Mouse (Mus musculus): ENCODE measurements around the gene Gm19684. TPM values are rescaled to one million over a fixed set of nuclear protein-coding genes. Genes with fewer than 3 reads are reported as not detected.
"Not testable (repeated sequence)": the region's sequence is repeated elsewhere in the genome, so short reads cannot be mapped to it uniquely, and the experiment has no call there.

Gm19684 gene
- polyA plus RNA-seq, 1 experiment from 2014 or later: not detected

DNA sequence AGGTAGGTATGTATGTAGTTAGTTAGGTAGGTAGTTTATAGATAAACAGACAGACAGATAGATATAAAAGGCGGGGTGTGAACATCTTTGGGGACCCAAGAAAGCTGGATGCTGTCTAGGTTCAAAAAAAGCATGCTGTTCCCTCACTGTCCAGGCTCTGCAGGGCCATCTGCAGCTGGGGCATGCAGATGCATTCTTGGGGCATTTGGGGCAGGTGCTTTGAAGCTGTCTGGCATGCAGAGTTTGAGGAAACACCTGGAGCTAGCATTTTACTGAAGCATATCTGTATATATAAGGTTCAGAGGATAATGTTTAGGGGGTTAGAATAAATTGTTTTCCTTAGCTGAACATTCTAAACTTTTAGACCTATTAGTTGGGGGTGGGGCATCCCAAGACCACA, 25.5 kb downstream of the Gm19684 start:
- peaks cover 40% of the 10 kb centered on the region for H3K27me3 ChIP-seq (ENCODE audit: control insufficient read depth, insufficient read depth, low read length)
- not testable (repeated sequence) for ATAC-seq (replicated peaks; ENCODE audit: insufficient number of reproducible peaks, low FRiP score, low TSS enrichment); H3K9me3 ChIP-seq (replicated peaks; ENCODE audit: control insufficient read depth, low read length); H3K27ac ChIP-seq (ENCODE audit: low read depth, low read length); H3K36me3 ChIP-seq (ENCODE audit: control insufficient read depth, insufficient read depth, low read length); H3K9ac ChIP-seq (ENCODE audit: low read depth, low read length); H3K4me2 ChIP-seq; H3K4me3 ChIP-seq (ENCODE audit: low read depth, low read length); H3K4me1 ChIP-seq (ENCODE audit: control insufficient read depth, insufficient read depth, low read length)
- WGBS (ENCODE audit: insufficient replicate concordance): 63% methylated on average over 1 of the region's 1 CpGs

DNA sequence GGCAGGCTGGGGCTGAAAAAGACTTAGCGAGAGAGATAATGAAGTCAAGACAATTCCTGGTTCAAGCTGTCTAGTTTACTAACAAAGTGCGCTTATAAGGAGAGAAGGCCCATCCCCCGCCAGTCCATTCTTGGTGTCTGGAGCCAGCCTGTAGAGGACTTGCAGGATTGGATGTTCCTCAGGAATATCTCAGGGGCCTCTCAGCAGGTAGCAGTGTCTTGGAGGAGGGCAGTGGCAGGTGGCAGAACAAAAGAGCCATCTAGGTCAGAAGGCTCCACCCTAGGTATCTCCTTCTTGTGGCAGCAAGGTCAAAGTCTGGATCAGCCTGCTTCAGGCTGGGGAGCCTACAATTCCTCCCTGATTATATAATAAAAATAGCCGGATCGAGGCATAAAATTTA, 27.0 kb downstream of the Gm19684 start:
- not testable (repeated sequence) for H3K9me3 ChIP-seq (replicated peaks; ENCODE audit: control insufficient read depth, low read length); ATAC-seq (replicated peaks; ENCODE audit: insufficient number of reproducible peaks, low FRiP score, low TSS enrichment); H3K36me3 ChIP-seq (ENCODE audit: control insufficient read depth, insufficient read depth, low read length); H3K27ac ChIP-seq (ENCODE audit: low read depth, low read length); H3K9ac ChIP-seq (ENCODE audit: low read depth, low read length); H3K4me1 ChIP-seq (ENCODE audit: control insufficient read depth, insufficient read depth, low read length); H3K4me2 ChIP-seq; H3K4me3 ChIP-seq (ENCODE audit: low read depth, low read length)
- H3K27me3 ChIP-seq (ENCODE audit: control insufficient read depth, insufficient read depth, low read length): peaks cover 29% of the 10 kb centered on the region
- 78% methylated on average over 5 of the region's 5 CpGs for WGBS (ENCODE audit: insufficient replicate concordance)

DNA sequence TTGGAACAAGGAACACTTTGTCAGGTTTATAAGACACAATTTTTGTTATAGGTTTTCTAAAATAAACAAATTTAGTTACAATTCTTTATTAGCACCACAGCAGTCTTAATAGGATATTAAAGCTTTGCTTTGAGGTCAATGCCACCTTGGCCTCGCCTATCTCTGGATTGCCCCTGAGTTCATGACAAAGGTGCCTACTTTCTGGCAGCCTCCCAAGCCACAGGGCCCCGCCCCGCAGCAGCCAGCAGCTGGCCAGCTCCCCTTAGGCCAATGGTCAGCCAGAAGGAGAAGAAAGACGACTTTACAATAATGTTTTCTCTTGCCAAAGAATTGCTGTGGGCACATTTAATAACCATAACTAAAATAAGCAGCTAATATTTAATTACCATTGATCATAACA, 29.7 kb downstream of the Gm19684 start:
- H3K27ac ChIP-seq (ENCODE audit: low read depth, low read length); H3K36me3 ChIP-seq (ENCODE audit: control insufficient read depth, insufficient read depth, low read length); ATAC-seq (replicated peaks; ENCODE audit: insufficient number of reproducible peaks, low FRiP score, low TSS enrichment); H3K4me3 ChIP-seq (ENCODE audit: low read depth, low read length); H3K4me1 ChIP-seq (ENCODE audit: control insufficient read depth, insufficient read depth, low read length); H3K9me3 ChIP-seq (replicated peaks; ENCODE audit: control insufficient read depth, low read length); H3K4me2 ChIP-seq; H3K9ac ChIP-seq (ENCODE audit: low read depth, low read length): not testable (repeated sequence)
- H3K27me3 ChIP-seq (ENCODE audit: control insufficient read depth, insufficient read depth, low read length): peaks cover 34% of the 10 kb centered on the region
- 49% methylated on average over 4 of the region's 4 CpGs for whole genome bisulfite sequencing (ENCODE audit: insufficient replicate concordance)

DNA sequence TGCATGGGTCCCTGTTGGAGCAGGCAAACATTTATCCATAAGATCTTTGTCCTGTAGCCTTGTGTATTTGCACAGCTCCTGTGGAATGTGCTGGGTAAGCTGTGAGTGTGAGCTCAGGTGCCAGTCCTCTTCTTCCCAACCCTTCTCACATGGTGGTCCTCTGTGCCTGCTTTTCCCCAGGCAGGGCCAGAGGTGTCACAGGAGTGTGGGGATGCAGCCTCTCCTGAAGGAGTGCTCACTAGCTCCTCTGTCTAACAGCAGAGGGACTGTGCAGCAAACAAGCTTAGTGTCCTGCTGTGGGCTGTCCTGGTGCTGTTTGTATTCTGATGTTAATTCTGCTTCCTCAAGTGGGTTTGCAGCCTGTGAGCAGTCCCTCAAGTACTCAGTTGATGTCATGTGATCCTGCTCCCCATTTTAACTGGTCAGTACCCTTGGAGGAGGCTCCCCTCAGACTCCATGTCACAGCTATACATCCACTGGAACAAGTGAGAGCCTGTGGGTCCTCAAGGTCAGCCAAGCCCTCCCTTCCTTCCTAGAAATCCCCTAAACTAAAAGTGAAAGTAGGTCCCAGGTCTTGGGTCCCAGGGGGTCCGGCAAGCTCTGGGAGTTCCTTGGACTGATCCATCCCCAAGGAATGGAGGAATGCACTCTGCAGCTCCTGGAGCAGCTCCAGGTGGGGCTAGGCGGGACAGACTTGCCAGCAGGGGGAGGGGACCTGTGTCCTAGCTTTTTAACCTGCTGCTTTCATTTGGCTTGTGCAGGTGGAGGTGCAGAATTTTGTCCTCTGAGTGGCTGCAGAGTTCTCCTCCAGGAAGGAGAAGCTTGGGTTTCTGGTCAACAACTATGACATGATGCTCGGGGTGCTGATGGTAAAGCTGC, 33.0 kb downstream of the Gm19684 start:
- 24% methylated on average over 3 of the region's 3 CpGs for WGBS (ENCODE audit: insufficient replicate concordance)
- Histone ChIP-seq H3K4me1 (ENCODE audit: control insufficient read depth, insufficient read depth, low read length) (no peaks in the 10 kb centered on the region), H3K9me3 (replicated peaks; ENCODE audit: control insufficient read depth, low read length) (no peaks in the 10 kb centered on the region), H3K4me2 (no peak overlapping the region), H3K27ac (ENCODE audit: low read depth, low read length) (no peak overlapping the region), H3K36me3 (ENCODE audit: control insufficient read depth, insufficient read depth, low read length) (no peaks in the 10 kb centered on the region), H3K4me3 (ENCODE audit: low read depth, low read length) (no peak overlapping the region), H3K9ac (ENCODE audit: low read depth, low read length) (no peak overlapping the region), H3K27me3 (ENCODE audit: control insufficient read depth, insufficient read depth, low read length) (peaks cover 40% of the 10 kb centered on the region)
- ATAC-seq (replicated peaks; ENCODE audit: insufficient number of reproducible peaks, low FRiP score, low TSS enrichment): no peak

DNA sequence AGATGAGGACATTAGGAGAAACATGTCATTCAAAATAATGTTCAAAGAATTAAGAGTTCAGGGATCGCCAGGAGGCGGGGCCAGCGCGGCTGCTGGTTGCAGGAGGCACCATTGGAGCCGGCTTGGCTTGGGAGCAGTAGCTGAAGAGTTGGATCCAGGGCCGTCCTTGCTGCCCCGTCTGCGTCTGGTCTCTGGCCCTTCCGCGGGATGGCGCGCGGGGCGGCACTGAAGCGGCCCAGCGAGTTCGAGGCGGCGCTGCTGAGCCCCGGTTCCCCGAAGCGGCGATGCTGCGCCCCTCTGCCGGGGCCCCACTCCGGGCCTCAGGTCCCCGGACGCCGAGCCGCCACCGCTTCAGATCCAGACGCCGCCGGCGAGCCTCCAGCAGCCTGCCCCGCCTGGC, 36.3 kb downstream of the Gm19684 start:
- H3K9me3 ChIP-seq (replicated peaks; ENCODE audit: control insufficient read depth, low read length); H3K9ac ChIP-seq (ENCODE audit: low read depth, low read length); ATAC-seq (replicated peaks; ENCODE audit: insufficient number of reproducible peaks, low FRiP score, low TSS enrichment); H3K36me3 ChIP-seq (ENCODE audit: control insufficient read depth, insufficient read depth, low read length); H3K4me1 ChIP-seq (ENCODE audit: control insufficient read depth, insufficient read depth, low read length); H3K27ac ChIP-seq (ENCODE audit: low read depth, low read length): not testable (repeated sequence)
- H3K4me2 ChIP-seq: peak overlapping the region; percentile 57
- peak overlapping the region; percentile 28 for H3K4me3 ChIP-seq (ENCODE audit: low read depth, low read length)
- peaks cover 63% of the 10 kb centered on the region for H3K27me3 ChIP-seq (ENCODE audit: control insufficient read depth, insufficient read depth, low read length)
- WGBS (ENCODE audit: insufficient replicate concordance): 0% methylated on average over 36 of the region's 36 CpGs

DNA sequence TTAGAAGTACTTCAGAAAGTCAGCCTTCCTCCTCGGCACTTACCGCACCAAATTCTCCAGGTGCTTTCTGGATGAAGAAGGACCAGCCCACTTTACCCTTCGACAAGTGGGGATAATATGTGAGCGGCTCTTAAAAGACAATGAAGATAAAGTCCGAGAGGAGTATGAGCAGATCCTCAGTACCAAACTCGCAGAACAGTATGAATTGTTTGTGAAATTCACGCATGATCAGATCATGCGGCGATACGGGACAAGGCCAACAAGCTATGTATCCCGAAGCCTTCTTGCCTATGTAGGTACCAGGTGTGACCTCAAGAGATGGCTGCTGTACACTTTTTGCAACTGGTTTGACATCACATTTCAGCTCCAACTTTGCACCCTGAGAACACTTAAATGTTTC, 36.8 kb downstream of the Gm19684 start:
- not testable (repeated sequence) for H3K36me3 ChIP-seq (ENCODE audit: control insufficient read depth, insufficient read depth, low read length); H3K27ac ChIP-seq (ENCODE audit: low read depth, low read length); ATAC-seq (replicated peaks; ENCODE audit: insufficient number of reproducible peaks, low FRiP score, low TSS enrichment); H3K9me3 ChIP-seq (replicated peaks; ENCODE audit: control insufficient read depth, low read length); H3K4me1 ChIP-seq (ENCODE audit: control insufficient read depth, insufficient read depth, low read length); H3K9ac ChIP-seq (ENCODE audit: low read depth, low read length)
- Histone ChIP-seq H3K4me3 (ENCODE audit: low read depth, low read length) (peak overlapping the region; percentile 28; the same call in 1 of the 2 replicates), H3K27me3 (ENCODE audit: control insufficient read depth, insufficient read depth, low read length) (peaks cover 63% of the 10 kb centered on the region), H3K4me2 (peak overlapping the region; percentile 57)
- WGBS (ENCODE audit: insufficient replicate concordance): 23% methylated on average over 11 of the region's 11 CpGs

DNA sequence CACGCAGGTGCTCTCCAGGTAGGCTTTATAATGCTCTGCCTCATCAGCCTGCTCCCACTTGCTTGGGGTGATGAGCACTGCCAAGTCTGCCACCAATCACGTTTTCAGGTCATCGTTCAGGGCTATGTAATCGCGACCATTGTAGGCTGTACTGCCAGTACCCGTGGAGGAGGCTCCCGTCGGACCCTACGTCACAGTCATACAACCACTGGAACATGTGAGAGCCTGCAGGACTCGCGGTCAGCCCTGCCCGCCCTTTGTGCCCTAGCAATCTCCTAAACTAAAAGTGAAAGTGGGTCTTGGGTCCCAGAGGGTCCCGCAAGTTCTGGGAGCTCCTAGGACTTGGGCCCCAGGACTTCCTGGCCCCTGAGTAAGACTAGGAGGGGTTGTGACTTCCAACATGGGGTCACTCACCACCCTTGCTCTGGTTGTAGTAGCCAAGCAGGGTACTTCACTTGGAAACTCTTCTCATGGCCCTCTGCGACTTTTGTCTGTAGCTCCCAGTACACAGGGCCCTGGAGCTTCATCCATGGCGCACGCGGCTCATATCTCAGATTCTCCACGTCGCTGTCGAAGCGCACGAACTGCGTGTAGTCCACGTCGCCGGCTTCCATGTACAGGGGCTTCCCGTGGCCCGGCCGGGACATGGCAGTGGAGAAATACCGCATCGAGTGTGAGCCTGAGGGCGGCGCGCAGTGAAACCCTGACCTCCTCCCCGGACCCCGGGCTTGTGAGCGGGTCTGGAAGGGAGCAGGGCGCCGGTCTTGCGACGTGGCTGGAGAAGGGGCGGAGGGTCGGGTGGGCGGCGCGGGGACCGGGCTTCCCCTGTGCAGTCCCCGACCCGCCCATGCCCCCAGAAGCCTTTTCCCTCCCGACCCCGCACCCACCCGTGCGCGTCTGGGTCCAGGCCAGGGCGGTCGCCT, 39.9 kb downstream of the Gm19684 start:
- ATAC-seq (replicated peaks; ENCODE audit: insufficient number of reproducible peaks, low FRiP score, low TSS enrichment): no peak
- 2% methylated on average over 54 of the region's 56 CpGs for WGBS (ENCODE audit: insufficient replicate concordance)
- no peak overlapping the region for H3K27ac ChIP-seq (ENCODE audit: low read depth, low read length)
- no peaks in the 10 kb centered on the region for H3K9me3 ChIP-seq (replicated peaks; ENCODE audit: control insufficient read depth, low read length)
- peaks cover 4% of the 10 kb centered on the region; the same call in 1 of the 2 replicates for H3K4me1 ChIP-seq (ENCODE audit: control insufficient read depth, insufficient read depth, low read length)
- peaks cover 58% of the 10 kb centered on the region for H3K27me3 ChIP-seq (ENCODE audit: control insufficient read depth, insufficient read depth, low read length)
- H3K36me3 ChIP-seq (ENCODE audit: control insufficient read depth, insufficient read depth, low read length): no peaks in the 10 kb centered on the region
- peak overlapping the region; percentile 47 for H3K4me2 ChIP-seq
- no peak overlapping the region for H3K9ac ChIP-seq (ENCODE audit: low read depth, low read length)
- peak overlapping the region; percentile 26 for H3K4me3 ChIP-seq (ENCODE audit: low read depth, low read length)

DNA sequence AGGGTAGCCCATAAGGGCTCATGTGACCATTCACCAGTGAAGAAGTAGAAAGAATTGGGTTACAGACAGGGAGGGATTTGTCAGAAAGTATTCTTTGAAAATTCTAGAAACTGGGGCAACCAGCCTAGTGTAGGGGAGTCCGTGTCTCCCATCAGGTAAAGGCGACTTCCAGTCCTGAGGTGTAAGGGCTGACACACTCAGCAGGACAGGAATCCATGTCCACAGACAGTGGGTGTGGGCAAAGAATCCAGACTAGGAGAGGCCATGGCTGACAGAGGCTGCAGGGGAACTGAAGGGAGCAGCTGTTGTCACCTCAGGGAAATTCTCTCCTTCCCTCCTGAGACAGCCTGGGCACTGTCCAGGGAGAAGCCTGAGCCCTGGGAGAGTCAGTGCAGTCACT, 45.4 kb downstream of the Gm19684 start:
- H3K27ac ChIP-seq (ENCODE audit: low read depth, low read length); H3K4me1 ChIP-seq (ENCODE audit: control insufficient read depth, insufficient read depth, low read length); H3K9me3 ChIP-seq (replicated peaks; ENCODE audit: control insufficient read depth, low read length); ATAC-seq (replicated peaks; ENCODE audit: insufficient number of reproducible peaks, low FRiP score, low TSS enrichment); H3K4me3 ChIP-seq (ENCODE audit: low read depth, low read length); H3K4me2 ChIP-seq; H3K9ac ChIP-seq (ENCODE audit: low read depth, low read length); H3K36me3 ChIP-seq (ENCODE audit: control insufficient read depth, insufficient read depth, low read length): not testable (repeated sequence)
- 17% methylated on average over 2 of the region's 2 CpGs for WGBS (ENCODE audit: insufficient replicate concordance)
- peaks cover 64% of the 10 kb centered on the region for H3K27me3 ChIP-seq (ENCODE audit: control insufficient read depth, insufficient read depth, low read length)

Data from heart, embryonic 11.5 days (tissue).